Mouse (Mus musculus): ENCODE data around the gene Gfod1.

GRCm38 (mm10) chr13:43228141-43228540 lies 75.8 kb downstream of the Gfod1 start:
- TF ChIP-seq TCF12 (IDR thresholded peaks at IDR 0.05; ENCODE audit: low read depth, low read length) (no peak), RAD21 (IDR thresholded peaks at IDR 0.05; ENCODE audit: low read depth, low read length) (no peak), POLR2A (IDR thresholded peaks at IDR 0.05; ENCODE audit: low read depth, low read length) (no peak), POLR2AphosphoS2 (IDR thresholded peaks at IDR 0.05; ENCODE audit: low read depth, low read length) (no peak)
